In the genomic region with DNA sequence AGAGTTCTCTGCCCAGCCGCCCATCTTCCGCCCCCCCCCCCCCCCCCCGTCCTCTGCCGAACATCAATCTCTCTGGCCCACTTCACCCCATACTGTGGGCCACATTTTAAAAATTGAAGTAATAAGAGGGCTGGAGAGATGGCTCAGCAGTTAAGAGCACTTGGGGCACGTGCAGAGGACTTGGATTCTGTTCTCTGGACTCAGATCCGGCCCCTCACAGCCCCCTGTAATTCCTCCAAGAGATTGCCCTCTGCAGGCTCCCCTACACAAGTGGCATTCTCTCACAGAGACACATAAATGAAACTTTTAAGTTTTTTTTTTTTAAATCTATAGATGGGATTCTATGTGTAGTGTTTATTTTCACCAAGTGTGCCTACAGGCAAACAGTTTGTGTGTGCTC, we compare ENCODE assay signal across 8 mouse cellular contexts. TPM values are rescaled to one million over a fixed set of nuclear protein-coding genes. Genes with fewer than 3 reads are reported as not detected.
DNase-seq lines count a peak whose midpoint lies in the region; ATAC-seq and TF ChIP-seq lines count a peak whose summit lies in the region.

No protein-coding gene starts in this region.

- TF ChIP-seq CTCF in kidney, adult 2 months (conservative IDR thresholded peaks at IDR 0.05; ENCODE audit: insufficient read depth, insufficient read length, low read depth, low read length): no peak
- peak; percentile 34 for TF ChIP-seq CTCF in midbrain, postnatal 0 days (IDR thresholded peaks at IDR 0.05)

- H3K4me3 ChIP-seq in kidney, embryonic 14.5 days (ENCODE audit: low read length): peak overlapping the region; percentile 31
- H3K4me3 ChIP-seq in kidney, adult 2 months (ENCODE audit: insufficient read depth, low read depth, low read length): no peak overlapping the region
- H3K4me3 ChIP-seq in embryonic facial prominence, embryonic 15.5 days (replicated peaks): no peak overlapping the region
- peak overlapping the region; percentile 21; the same call in 1 of the 2 replicates for H3K4me3 ChIP-seq in intestine, embryonic 14.5 days (ENCODE audit: low read depth, low read length)
- H3K4me3 ChIP-seq in midbrain, postnatal 0 days (ENCODE audit: low read depth, low read length): peak overlapping the region; percentile 31

- no peak for ATAC-seq in kidney, embryonic 14.5 days (ENCODE audit: low FRiP score, low TSS enrichment)
- no peak for ATAC-seq in embryonic facial prominence, embryonic 15.5 days (ENCODE audit: insufficient number of reproducible peaks, low FRiP score, low TSS enrichment, low read depth)
- no peak for ATAC-seq in intestine, embryonic 14.5 days (replicated peaks; ENCODE audit: low FRiP score, low TSS enrichment, low read depth)
- ATAC-seq in midbrain, postnatal 0 days (ENCODE audit: low FRiP score): no peak

- H3K27me3 ChIP-seq in kidney, embryonic 14.5 days (ENCODE audit: control insufficient read depth, insufficient read depth, low read length): no peaks in the 10 kb centered on the region
- H3K27me3 ChIP-seq in kidney, adult 2 months (replicated peaks; ENCODE audit: control insufficient read depth, insufficient read depth, low read length): no peaks in the 10 kb centered on the region
- H3K27me3 ChIP-seq in embryonic facial prominence, embryonic 15.5 days: no peaks in the 10 kb centered on the region
- H3K27me3 ChIP-seq in intestine, embryonic 14.5 days (replicated peaks; ENCODE audit: control insufficient read depth, insufficient read depth, low read length): no peaks in the 10 kb centered on the region
- H3K27me3 ChIP-seq in midbrain, postnatal 0 days (ENCODE audit: insufficient read depth, low read length): no peaks in the 10 kb centered on the region

- peaks cover 89% of the 10 kb centered on the region for H3K4me1 ChIP-seq in kidney, embryonic 14.5 days (ENCODE audit: control insufficient read depth, insufficient read depth, low read length)
- H3K4me1 ChIP-seq in kidney, adult 2 months (ENCODE audit: control insufficient read depth, insufficient read depth, low read length): peaks cover 60% of the 10 kb centered on the region
- H3K4me1 ChIP-seq in embryonic facial prominence, embryonic 15.5 days: peaks cover 98% of the 10 kb centered on the region
- peaks cover 62% of the 10 kb centered on the region for H3K4me1 ChIP-seq in intestine, embryonic 14.5 days (replicated peaks; ENCODE audit: control insufficient read depth, insufficient read depth, low read length)
- H3K4me1 ChIP-seq in midbrain, postnatal 0 days (ENCODE audit: insufficient read depth, low read length): peaks cover 19% of the 10 kb centered on the region

- TF ChIP-seq POLR2A in kidney, adult 2 months (IDR thresholded peaks at IDR 0.05; ENCODE audit: low read depth, low read length): no peak

- 11% methylated on average over 6 of the region's 6 CpGs for WGBS in kidney, embryonic 14.5 days
- WGBS in kidney, adult 2 months: 18% methylated on average over 6 of the region's 6 CpGs
- WGBS in embryonic facial prominence, embryonic 15.5 days: 14% methylated on average over 6 of the region's 6 CpGs
- 16% methylated on average over 6 of the region's 6 CpGs for WGBS in intestine, embryonic 14.5 days
- 8% methylated on average over 6 of the region's 6 CpGs for WGBS in midbrain, postnatal 0 days

- H3K9me3 ChIP-seq in kidney, embryonic 14.5 days (ENCODE audit: control insufficient read depth, low read length): no peaks in the 10 kb centered on the region
- H3K9me3 ChIP-seq in embryonic facial prominence, embryonic 15.5 days (replicated peaks): no peaks in the 10 kb centered on the region
- no peaks in the 10 kb centered on the region for H3K9me3 ChIP-seq in intestine, embryonic 14.5 days (ENCODE audit: control insufficient read depth, low read length)
- no peaks in the 10 kb centered on the region for H3K9me3 ChIP-seq in midbrain, postnatal 0 days (ENCODE audit: low read length)

- H3K27ac ChIP-seq in kidney, embryonic 14.5 days (ENCODE audit: low read depth, low read length): no peak overlapping the region
- H3K27ac ChIP-seq in kidney, adult 2 months (ENCODE audit: insufficient read depth, low read depth, low read length): no peak overlapping the region
- no peak overlapping the region for H3K27ac ChIP-seq in embryonic facial prominence, embryonic 15.5 days (replicated peaks)
- no peak overlapping the region for H3K27ac ChIP-seq in intestine, embryonic 14.5 days (ENCODE audit: low read depth)
- peak overlapping the region; percentile 75 for H3K27ac ChIP-seq in midbrain, postnatal 0 days (ENCODE audit: low read depth, low read length)

- DNase-seq in kidney, adult 2 months: no peak
- DNase-seq in intestine, embryonic 14.5 days (ENCODE audit: low spot score): no peak
- DNase-seq in midbrain, postnatal 0 days (ENCODE audit: low spot score): no peak
- no peak for DNase-seq in c-Kit-positive CD71-positive TER-119-positive erythroid progenitor cells, embryonic 14.5 days (ENCODE audit: low spot score)
- no peak for DNase-seq in retina, postnatal 1 day
- DNase-seq in layer of hippocampus, postnatal 36 days: no peak

- peaks cover 3% of the 10 kb centered on the region; the same call in 1 of the 2 replicates for H3K36me3 ChIP-seq in kidney, embryonic 14.5 days (ENCODE audit: control insufficient read depth, insufficient read depth, low read length)
- H3K36me3 ChIP-seq in kidney, adult 2 months (ENCODE audit: control insufficient read depth, insufficient read depth, low read length): no peaks in the 10 kb centered on the region
- peaks cover 6% of the 10 kb centered on the region for H3K36me3 ChIP-seq in embryonic facial prominence, embryonic 15.5 days
- no peaks in the 10 kb centered on the region for H3K36me3 ChIP-seq in intestine, embryonic 14.5 days (ENCODE audit: control insufficient read depth, insufficient read depth, low read length)
- H3K36me3 ChIP-seq in midbrain, postnatal 0 days (ENCODE audit: insufficient read depth, low read length): no peaks in the 10 kb centered on the region

- peak overlapping the region; percentile 60 for H3K4me2 ChIP-seq in kidney, embryonic 14.5 days (replicated peaks; ENCODE audit: low read depth, low read length)
- peak overlapping the region; percentile 59 for H3K4me2 ChIP-seq in embryonic facial prominence, embryonic 15.5 days (replicated peaks)
- H3K4me2 ChIP-seq in intestine, embryonic 14.5 days (ENCODE audit: low read length): peak overlapping the region; percentile 53
- peak overlapping the region; percentile 64 for H3K4me2 ChIP-seq in midbrain, postnatal 0 days (ENCODE audit: low read depth, low read length, poor library complexity, severe bottlenecking)

- peak overlapping the region; percentile 61; the same call in 1 of the 2 replicates for H3K9ac ChIP-seq in kidney, embryonic 14.5 days (ENCODE audit: low read depth, low read length)
- no peak overlapping the region for H3K9ac ChIP-seq in embryonic facial prominence, embryonic 15.5 days
- peak overlapping the region; percentile 37 for H3K9ac ChIP-seq in intestine, embryonic 14.5 days (ENCODE audit: low read length)
- H3K9ac ChIP-seq in midbrain, postnatal 0 days (replicated peaks; ENCODE audit: low read length, poor library complexity, severe bottlenecking): peak overlapping the region; percentile 72

RNA-seq across cellular contexts. Expression of gene Anp32a, which starts 23.1 kb away (rescaled TPM):
- 155 and 214 TPM in 2 replicates for polyA plus RNA-seq in kidney, embryonic 14.5 days (2014; fragmentation: Nextera tagmentation; extraction: Ambion mirVana)
- 32.0 and 61.3 TPM in 2 replicates for polyA plus RNA-seq in kidney, adult 2 months (2012; rRNA removed)
- polyA plus RNA-seq in embryonic facial prominence, embryonic 15.5 days (2015; fragmentation: Nextera tagmentation; extraction: Ambion mirVana): 185 and 200 TPM in 2 replicates
- polyA plus RNA-seq in intestine, embryonic 14.5 days (2014; fragmentation: Nextera tagmentation; extraction: Ambion mirVana): 99.8 and 103 TPM in 2 replicates
- 88.8 and 114 TPM in 2 replicates for total RNA-seq in midbrain, postnatal 0 days (2014; rRNA removed)
- polyA plus RNA-seq in midbrain, postnatal 0 days (2015; fragmentation: Nextera tagmentation; extraction: Ambion mirVana): 60.5 and 76.2 TPM in 2 replicates
- total RNA-seq in layer of hippocampus, postnatal 36 days (2021): 100 to 1,000 TPM; 334 to 351 TPM

Comparison
In these comparisons a context has a peak if more than half of its experiments do, and no peak if none do; other contexts are left out.
1. H3K4me3 ChIP-seq: peak in kidney, embryonic 14.5 days (single experiment), intestine, embryonic 14.5 days (single experiment) and midbrain, postnatal 0 days (single experiment); none in kidney, adult 2 months (single experiment) and embryonic facial prominence, embryonic 15.5 days (single experiment).
2. Peak in every context shown above with its lines, with median percentiles within 50 percentile points of each other: H3K4me2 ChIP-seq.